Mouse (Mus musculus) kidney, embryonic 15.5 days (tissue): ENCODE results near the gene Ldb2. TPM values are rescaled to one million over a fixed set of nuclear protein-coding genes. Genes with fewer than 3 reads are reported as not detected.

ENCODE experiments used
- ATAC-seq: fragments of 200-750 bp; cut with Nextera tagmentation; replicated peaks from 2 replicates; pipeline ENCODE4 v1.8.0; 2017; ENCODE audit warnings: moderate TSS enrichment; ENCODE audit not compliant: low FRiP score
- H3K27ac ChIP-seq: fragments of 300-500 bp; sonication (generic); 2 replicates; pipeline ENCODE4 v1.5.1; 2015; ENCODE audit warnings: mild to moderate bottlenecking, inconsistent platforms
- H3K27me3 ChIP-seq: fragments of 300-500 bp; sonication (generic); 2 replicates; pipeline ENCODE4 v1.6.1; 2015; ENCODE audit warnings: inconsistent platforms
- H3K36me3 ChIP-seq: fragments of 300-500 bp; sonication (generic); 2 replicates; pipeline ENCODE4 v1.6.1; 2015; ENCODE audit warnings: inconsistent platforms
- H3K4me1 ChIP-seq: fragments of 300-500 bp; sonication (generic); 2 replicates; pipeline ENCODE4 v1.6.1; 2015; ENCODE audit warnings: inconsistent platforms
- H3K4me2 ChIP-seq: fragments of 300-500 bp; sonication (generic); 2 replicates; pipeline ENCODE4 v1.6.1; 2015; ENCODE audit warnings: moderate library complexity, mild to moderate bottlenecking, inconsistent platforms
- H3K4me3 ChIP-seq: fragments of 300-500 bp; sonication (generic); replicated peaks from 2 replicates; pipeline ENCODE4 v1.5.1; 2015; ENCODE audit warnings: mild to moderate bottlenecking, inconsistent platforms
- H3K9ac ChIP-seq: fragments of 300-500 bp; sonication (generic); 2 replicates; pipeline ENCODE4 v1.6.1; 2015; ENCODE audit warnings: mild to moderate bottlenecking, inconsistent platforms
- H3K9me3 ChIP-seq: fragments of 300-500 bp; sonication (generic); replicated peaks from 2 replicates; pipeline ENCODE4 v1.6.1; 2016; ENCODE audit warnings: inconsistent platforms
- WGBS: fragments of 180-500 bp; shearing (Covaris S2); methylation state at CpG from one replicate; pipeline ENCODE4 v1.1.7; 2015; ENCODE audit warnings: mixed read lengths; 5-methylcytosine and 5-hydroxymethylcytosine counted together
- polyA plus RNA-seq: library from polyadenylated mRNA; unstranded; fragments of >200 nt; fragmentation: Nextera tagmentation; extraction: Ambion mirVana; gene quantifications from 2 replicates; pipeline ENCODE4 v1.2.1, GENCODE M21; 2015

Gene Ldb2
- polyA plus RNA-seq, 1 experiment from 2014 or later: 89.7 TPM

DNA sequence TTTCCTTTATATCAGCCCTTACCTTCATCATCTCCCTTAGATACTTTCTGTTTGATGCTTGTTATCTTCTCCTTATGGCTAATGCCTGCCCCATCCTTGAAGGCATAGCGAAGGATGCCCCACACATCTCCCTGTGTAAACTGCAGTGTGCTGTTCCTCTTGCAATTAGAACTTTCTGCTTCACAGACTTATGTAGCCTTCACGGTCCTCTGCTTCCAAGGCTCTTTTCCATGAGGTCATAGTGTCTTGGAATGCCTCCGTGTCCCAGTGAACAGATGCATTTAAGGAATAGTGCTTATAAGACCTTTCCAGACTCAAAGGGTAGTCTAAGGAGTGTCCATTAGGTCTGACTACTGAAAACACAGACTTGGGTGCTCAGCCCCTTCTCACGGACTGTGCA, 318.1 kb downstream of the Ldb2 start:
- H3K4me3 ChIP-seq: no peak overlapping the region
- no peak overlapping the region for H3K27ac ChIP-seq
- no peak overlapping the region for H3K4me2 ChIP-seq
- 0 out of 2 replicates have a peak, but pooled peaks cover 9% of the 10 kb centered on the region for H3K4me1 ChIP-seq
- H3K27me3 ChIP-seq: no peaks in the 10 kb centered on the region
- peak; percentile 86 for ATAC-seq
- H3K9ac ChIP-seq: no peak overlapping the region
- H3K36me3 ChIP-seq: no peaks in the 10 kb centered on the region
- H3K9me3 ChIP-seq: no peaks in the 10 kb centered on the region
- WGBS: 52% methylated on average over 4 of the region's 4 CpGs

DNA sequence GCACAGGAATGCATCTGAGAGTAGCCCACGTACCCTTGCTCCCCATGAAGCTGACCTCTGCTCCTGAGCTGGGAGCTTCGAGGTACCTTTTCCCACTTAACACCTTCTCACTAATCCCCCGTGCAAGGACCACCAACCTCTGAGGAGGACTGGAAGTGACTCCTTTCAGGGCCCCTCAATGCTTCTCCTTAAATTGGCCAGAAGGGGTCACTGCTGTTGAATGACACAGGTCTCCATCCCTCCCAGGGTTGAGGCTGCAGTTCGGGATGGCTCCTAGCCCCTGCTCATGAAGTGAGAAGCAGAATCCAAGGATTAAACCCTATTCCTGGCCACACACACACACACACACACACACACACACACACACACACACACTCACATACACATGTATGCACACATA, 323.1 kb downstream of the Ldb2 start:
- ATAC-seq: 0 out of 2 replicates have a peak, but pooled peaks have one; percentile 17
- Histone ChIP-seq H3K9ac (no peak overlapping the region), H3K4me3 (no peak overlapping the region), H3K4me2 (no peak overlapping the region), H3K27ac (no peak overlapping the region), H3K4me1 (0 out of 2 replicates have a peak, but pooled peaks cover 3% of the 10 kb centered on the region), H3K27me3 (no peaks in the 10 kb centered on the region), H3K9me3 (no peaks in the 10 kb centered on the region), H3K36me3 (peaks cover 11% of the 10 kb centered on the region; the same call in 1 of the 2 replicates)
- 22% methylated on average over 4 of the region's 4 CpGs for WGBS

DNA sequence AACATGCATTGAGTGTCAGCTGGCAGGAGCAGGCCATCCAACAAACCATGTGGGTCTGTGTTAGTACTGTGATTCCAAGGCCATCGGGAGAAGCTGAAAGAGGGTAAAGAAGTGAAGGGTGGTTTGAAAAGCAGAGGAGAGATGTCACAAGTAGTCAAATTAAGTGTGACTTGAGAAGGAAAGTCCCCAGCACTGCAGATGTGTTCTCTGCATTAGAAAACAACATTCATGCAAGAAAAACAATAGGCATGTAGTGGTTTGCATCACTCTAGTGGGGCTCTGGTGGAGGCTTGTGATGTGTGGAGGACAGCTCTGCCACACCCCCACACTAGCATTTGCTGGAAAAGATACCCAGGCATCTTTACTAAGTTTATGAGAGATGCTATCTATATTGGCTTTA, 323.9 kb downstream of the Ldb2 start:
- ATAC-seq: no peak
- Histone ChIP-seq H3K4me1 (no peaks in the 10 kb centered on the region), H3K9ac (no peak overlapping the region), H3K36me3 (peaks cover 11% of the 10 kb centered on the region; the same call in 1 of the 2 replicates), H3K4me3 (no peak overlapping the region), H3K9me3 (no peaks in the 10 kb centered on the region), H3K4me2 (no peak overlapping the region), H3K27ac (no peak overlapping the region), H3K27me3 (no peaks in the 10 kb centered on the region)
- WGBS: 84% methylated on average over 1 of the region's 1 CpGs

DNA sequence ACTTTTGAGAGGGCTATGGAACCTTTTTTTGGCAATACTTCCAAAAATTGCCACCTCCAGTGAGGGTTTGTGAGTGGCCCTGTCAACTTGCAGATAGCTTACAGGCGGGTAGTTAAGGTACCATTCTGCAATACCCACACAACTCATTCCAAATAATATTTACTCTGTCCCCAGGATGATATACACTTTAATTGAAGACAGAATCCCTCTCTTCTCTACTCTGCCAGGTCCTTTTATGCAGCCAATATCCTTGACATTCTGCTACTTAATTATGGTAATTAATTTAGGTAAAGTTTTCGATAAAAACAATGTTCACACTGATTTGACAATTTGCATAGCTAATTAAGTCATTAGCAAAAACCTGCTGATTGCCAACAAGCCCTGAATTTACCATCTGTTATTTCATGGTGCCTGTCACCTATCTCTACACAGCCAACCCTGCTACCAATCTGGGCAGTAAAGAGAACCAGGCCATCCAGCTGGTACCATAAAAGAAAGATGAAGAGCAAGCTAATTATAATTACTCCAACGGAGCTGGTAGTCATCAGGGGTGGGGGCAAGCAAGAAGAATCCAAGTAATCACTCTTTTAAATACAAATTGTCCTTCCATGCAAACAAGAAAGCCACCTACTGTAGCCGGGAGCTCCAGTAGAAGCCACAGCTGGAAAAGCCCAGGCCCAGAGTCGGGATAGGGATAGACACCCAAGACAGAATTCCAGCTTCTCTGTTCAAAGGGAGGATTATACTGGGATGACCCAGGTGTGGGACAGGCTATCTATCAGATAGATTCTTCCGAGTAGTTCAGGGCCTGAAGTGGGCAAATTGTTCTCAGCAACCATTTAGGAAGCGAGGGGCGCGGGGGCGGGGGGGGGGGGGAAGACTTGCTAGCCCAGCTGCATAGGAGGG, 325.4 kb downstream of the Ldb2 start:
- no peak overlapping the region for H3K27ac ChIP-seq
- H3K36me3 ChIP-seq: peaks cover 11% of the 10 kb centered on the region; the same call in 1 of the 2 replicates
- whole genome bisulfite sequencing: 68% methylated on average over 10 of the region's 10 CpGs
- no peak overlapping the region for H3K4me3 ChIP-seq
- no peak overlapping the region for H3K4me2 ChIP-seq
- no peak overlapping the region for H3K9ac ChIP-seq
- H3K9me3 ChIP-seq: no peaks in the 10 kb centered on the region
- no peaks in the 10 kb centered on the region for H3K27me3 ChIP-seq
- no peak for ATAC-seq
- no peaks in the 10 kb centered on the region for H3K4me1 ChIP-seq

DNA sequence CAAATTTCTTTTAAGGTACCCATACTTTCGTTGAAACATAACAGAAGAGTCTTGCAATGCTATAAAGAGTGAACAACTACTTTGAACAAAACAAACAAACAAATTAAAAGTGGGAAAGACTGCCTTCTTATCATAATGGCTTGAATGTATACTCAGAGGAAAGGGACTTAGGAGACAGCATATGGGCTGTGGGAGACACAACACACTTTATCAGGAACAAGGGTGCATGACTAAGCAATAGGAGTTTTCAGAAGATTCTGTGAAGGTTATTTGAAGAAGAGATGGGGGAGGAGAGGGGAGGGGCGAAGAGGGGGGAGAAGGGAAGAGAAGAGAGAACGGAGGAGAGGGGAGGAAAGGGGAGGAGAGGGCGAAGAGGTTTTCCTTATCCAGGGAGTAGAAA, 334.2 kb downstream of the Ldb2 start:
- no peaks in the 10 kb centered on the region for H3K9me3 ChIP-seq
- H3K4me1 ChIP-seq: no peaks in the 10 kb centered on the region
- no peaks in the 10 kb centered on the region for H3K36me3 ChIP-seq
- H3K27me3 ChIP-seq: no peaks in the 10 kb centered on the region
- ATAC-seq: no peak
- no peak overlapping the region for H3K27ac ChIP-seq
- no peak overlapping the region for H3K4me2 ChIP-seq
- H3K9ac ChIP-seq: no peak overlapping the region
- 68% methylated on average over 4 of the region's 4 CpGs for WGBS
- H3K4me3 ChIP-seq: no peak overlapping the region
